Mouse (Mus musculus) erythroblast, adult 5-6 weeks (primary cell): ENCODE results near the gene Ufl1. TPM values are rescaled to one million over a fixed set of nuclear protein-coding genes. Genes with fewer than 3 reads are reported as not detected.

Experiments
- total RNA-seq, 2 experiments: library from RNA; stranded (forward) in 1 of 2; stranded (reverse) in 1 of 2; fragments of 150-400 nt in 1 of 2; fragments of 200-764, 138-1000 nt in 1 of 2; gene quantifications; 2 replicates each; pipeline versions ENCODE4 v1.2.3 to v1.2.4; 2015 to 2017; ENCODE audit warnings: low replicate concordance in 2 of 2

Gene Ufl1
- total RNA-seq, 2 experiments from 2014 or later = 5.6 to 11.0 TPM

Other genes with a start within 250 kb of the Ufl1 start
- gene Fhl5, start 38.9 kb downstream of the Ufl1 start, total RNA-seq (2015; ENCODE audit: low replicate concordance) = not detected in 2 replicates
- not detected in 2 replicates for gene Fhl5, start 38.9 kb downstream of the Ufl1 start, total RNA-seq (2017; ENCODE audit: low replicate concordance)